Mouse (Mus musculus) left cerebral cortex, adult 9 months (tissue): ENCODE results near the gene Wdr92.
"Not testable (repeated sequence)": the region's sequence is repeated elsewhere in the genome, so short reads cannot be mapped to it uniquely, and the experiment has no call there.

ENCODE experiments used
- DNase-seq, 2 experiments: peaks; one replicate each; pipeline ENCODE4 v3.0.0; 2022; ENCODE audit warnings: low spot score in 2 of 2

Wdr92 gene

GRCm38 (mm10) chr11:17211258-17212140 lies 29.6 kb downstream of the Wdr92 start, which contains the start of gene Pno1:
Gene Pno1 (minus strand): TSS chr11:17211568.
- peak; percentile 93 to 97 for DNase-seq

GRCm38 (mm10) chr11:17212141-17212495 lies 30.2 kb downstream of the Wdr92 start:
- DNase-seq, result peak in 1 of 2 experiments; percentile 27

DNA sequence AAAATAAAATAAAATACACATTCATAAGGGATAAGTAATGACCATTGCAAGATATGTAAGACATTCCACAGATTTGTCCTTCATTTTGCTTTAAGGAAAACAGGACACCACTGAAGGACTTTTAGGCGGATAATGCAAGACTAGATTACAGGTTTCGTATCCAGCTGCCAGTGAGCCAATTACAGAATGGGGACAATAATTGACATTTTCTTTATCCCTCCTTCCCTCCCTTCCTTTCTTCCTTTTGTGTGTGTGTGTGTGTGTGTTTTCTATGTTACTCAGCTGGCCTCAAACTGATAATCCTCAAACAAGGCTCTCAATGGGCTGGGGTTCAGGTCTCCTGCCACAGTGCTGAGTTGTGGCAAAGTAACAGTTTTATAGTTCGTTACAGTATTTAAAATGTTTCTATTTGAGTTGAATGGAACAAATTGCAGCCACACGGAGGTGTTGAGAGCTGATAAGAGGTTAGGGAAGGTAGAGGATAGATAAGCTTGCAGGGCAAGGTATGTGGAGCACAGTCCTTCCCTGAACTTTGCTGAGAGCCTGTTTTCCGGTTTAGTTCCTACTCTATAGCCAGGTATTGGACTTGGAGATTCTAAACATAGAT lies 31.1 kb downstream of the Wdr92 start:
- no peak for DNase-seq

DNA sequence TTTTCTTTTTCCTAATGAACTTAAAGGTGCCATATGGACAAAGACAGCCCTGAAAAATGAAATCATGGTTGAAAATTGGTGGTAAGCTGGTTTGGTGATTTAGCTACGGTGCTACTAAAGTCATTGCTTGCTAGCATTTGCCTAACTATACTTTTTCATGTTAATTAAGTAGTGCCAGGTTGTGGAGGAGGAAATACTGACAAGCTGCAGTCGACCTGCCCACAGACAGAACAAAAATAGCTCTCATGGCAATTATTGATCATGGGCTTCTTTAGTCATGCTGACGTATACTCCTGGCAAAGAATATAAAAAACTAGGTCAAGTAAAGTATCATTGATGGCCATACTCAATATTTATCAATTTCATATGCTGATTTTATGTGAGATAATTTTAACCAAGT lies 33.6 kb downstream of the Wdr92 start:
- DNase-seq, result peak in 1 of 2 experiments; percentile 42

DNA sequence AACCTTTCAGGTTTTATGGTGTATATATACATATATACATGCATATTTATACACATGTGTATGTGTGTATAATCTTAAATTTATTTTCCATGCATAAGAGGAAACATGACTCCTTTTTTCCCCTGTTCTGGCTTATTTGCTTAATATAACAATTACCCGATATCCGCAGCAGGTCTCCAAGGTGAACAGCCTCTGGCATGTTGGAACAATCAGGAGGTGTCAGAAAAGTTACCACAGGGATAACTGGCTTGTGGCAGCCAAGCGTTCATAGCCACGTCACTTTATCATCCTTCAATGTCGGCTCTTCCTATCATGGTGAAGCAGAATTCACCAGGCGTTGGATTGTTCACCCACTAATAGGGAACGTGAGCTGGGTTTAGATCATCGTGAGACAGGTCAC lies 39.2 kb downstream of the Wdr92 start:
- no peak for DNase-seq

- DNase-seq, result no peak
Measured at GRCm38 (mm10) chr11:17232792-17233191, 50.9 kb downstream of the Wdr92 start.

GRCm38 (mm10) chr11:17236449-17237037 lies 54.6 kb downstream of the Wdr92 start:
- no peak for DNase-seq

- not testable (repeated sequence) for DNase-seq
Measured at GRCm38 (mm10) chr11:17238598-17238997, 56.7 kb downstream of the Wdr92 start.

- no peak for DNase-seq
Measured at GRCm38 (mm10) chr11:17248715-17249114, 66.8 kb downstream of the Wdr92 start.

DNA sequence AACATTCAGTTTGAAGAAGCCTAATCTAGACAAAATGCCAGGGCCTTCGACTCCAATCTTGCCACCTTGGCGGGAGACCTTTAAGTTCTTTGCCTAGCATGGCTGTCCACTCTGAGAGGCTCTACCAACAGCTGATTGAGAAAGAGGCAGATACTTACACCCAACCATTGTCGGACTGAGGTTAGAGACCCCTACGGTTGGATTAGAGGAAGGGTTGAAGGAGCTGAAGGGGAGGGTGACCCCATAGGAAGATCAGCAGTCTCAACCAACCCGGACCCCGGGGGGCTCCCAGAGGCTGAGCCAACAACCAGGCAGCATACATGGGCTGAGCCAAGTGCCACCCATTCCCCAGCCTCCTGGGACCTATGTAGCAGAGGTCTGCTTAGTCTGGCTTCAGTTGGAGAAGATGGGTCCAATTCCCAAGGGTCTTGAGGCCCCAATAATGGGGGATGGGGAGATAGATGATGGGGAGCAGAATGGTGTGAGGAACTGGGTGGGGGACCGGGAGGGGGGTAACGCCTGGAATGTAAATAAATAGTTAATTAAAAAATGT lies 75.0 kb downstream of the Wdr92 start:
- DNase-seq, result no peak

GRCm38 (mm10) chr11:17257443-17257842 lies 75.5 kb downstream of the Wdr92 start, which contains the start of gene C1d:
Gene C1d (plus strand): TSS chr11:17257579.
- DNase-seq, result peak; percentile 88 to 96

GRCm38 (mm10) chr11:17257861-17258260 lies 76.0 kb downstream of the Wdr92 start:
- DNase-seq, result peak in 1 of 2 experiments; percentile 24

- DNase-seq, result no peak
Measured at GRCm38 (mm10) chr11:17267176-17267575, 85.3 kb downstream of the Wdr92 start.

DNA sequence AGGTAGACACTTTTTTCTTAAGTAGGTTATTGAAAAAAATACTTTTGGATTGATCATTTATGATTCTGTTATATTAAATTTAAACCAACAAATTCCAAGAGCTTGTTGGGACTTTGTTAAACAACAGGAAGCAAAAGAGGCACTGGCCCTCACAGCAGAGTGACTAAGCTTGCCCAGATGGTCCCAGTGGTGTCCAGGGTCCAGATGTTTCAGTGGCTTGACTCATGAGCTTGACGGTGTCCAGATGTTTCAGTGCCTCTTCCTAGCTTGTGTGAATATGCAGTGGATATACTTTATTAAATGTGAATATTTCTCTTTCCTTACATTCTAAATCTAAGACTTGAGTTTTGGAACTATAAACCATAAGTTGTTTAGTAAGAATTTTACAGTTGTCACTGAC lies 86.9 kb downstream of the Wdr92 start:
- no peak for DNase-seq

DNA sequence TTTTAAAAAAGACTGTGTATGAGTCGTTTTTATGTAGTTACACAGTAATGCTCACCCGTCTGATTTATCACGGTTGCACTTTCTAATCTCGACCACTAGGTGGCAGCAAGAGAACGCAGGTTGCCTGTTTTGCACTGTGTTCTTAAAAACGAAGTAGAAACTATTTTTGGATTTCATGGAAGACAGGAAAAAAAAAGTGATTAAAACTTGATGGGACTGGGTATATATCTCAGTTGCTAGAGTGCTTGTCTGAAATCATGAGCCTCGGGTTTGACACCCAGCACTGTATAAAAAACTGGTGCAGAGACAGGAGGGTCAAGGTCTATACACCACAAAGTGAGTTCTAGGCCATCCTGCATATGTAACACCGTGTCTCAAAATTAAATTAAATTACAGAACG lies 98.1 kb downstream of the Wdr92 start:
- DNase-seq, result peak in 1 of 2 experiments; percentile 28
